In the genomic region with DNA sequence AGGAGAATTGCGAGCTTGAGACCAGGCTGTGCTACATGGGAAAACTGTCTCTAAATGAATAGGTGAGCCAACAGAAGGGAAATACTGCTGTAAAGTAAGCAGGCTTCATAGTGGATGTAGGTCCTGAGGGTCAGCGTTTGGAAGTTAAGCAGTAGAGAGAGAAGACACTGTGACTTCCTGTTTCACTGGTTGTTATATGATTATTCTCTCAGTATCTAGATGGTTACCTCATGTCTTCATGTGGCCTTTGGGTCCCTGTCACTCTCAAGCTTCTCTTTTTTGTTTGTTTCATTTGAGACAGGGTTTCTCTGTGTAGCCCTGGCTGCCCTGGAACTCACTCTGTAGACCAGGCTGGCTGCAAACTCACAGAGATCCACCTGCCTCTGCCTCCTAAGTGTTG, we compare ENCODE assay signal across 17 mouse cellular contexts. TPM values are rescaled to one million over a fixed set of nuclear protein-coding genes. Genes with fewer than 3 reads are reported as not detected.
"Had no signal": no experiment of that assay in that cellular context is flagged by ENCODE, and none has a peak within 500 bp of the region (broad histone marks: within the 10 kb centered on the region; RNA-seq: fewer than 3 reads in every experiment).

No protein-coding gene starts in this region.

- H3K9ac ChIP-seq: lung, embryonic 14.5 days; midbrain, embryonic 12.5 days; neural tube, embryonic 12.5 days; stomach, embryonic 15.5 days had no signal

- H3K4me1 ChIP-seq: midbrain, embryonic 10.5 days; midbrain, embryonic 12.5 days; neural tube, embryonic 12.5 days; stomach, embryonic 15.5 days had no signal

- H3K27me3 ChIP-seq: midbrain, embryonic 12.5 days; neural tube, embryonic 12.5 days; stomach, embryonic 15.5 days had no signal

- H3K36me3 ChIP-seq: stomach, embryonic 15.5 days had no signal

- H3K27ac ChIP-seq: midbrain, embryonic 10.5 days; midbrain, embryonic 12.5 days; neural tube, embryonic 12.5 days; stomach, embryonic 15.5 days; stomach, postnatal 0 days had no signal

- H3K9me3 ChIP-seq: midbrain, embryonic 10.5 days; midbrain, embryonic 12.5 days; neural tube, embryonic 12.5 days; stomach, embryonic 15.5 days had no signal

- H3K4me3 ChIP-seq: midbrain, embryonic 10.5 days; midbrain, embryonic 12.5 days; neural tube, embryonic 12.5 days; stomach, embryonic 15.5 days had no signal

- DNase-seq: lung, adult 18-20 months; lung, embryonic 14.5 days; lung, postnatal 10 days; lung, postnatal 4 days; midbrain, embryonic 14.5 days; right cerebral cortex, postnatal 14 days; thymus, adult 2 months; thymus, postnatal 25 days; thymus, postnatal 4 days had no signal

- H3K4me2 ChIP-seq: lung, embryonic 14.5 days; midbrain, embryonic 12.5 days; neural tube, embryonic 12.5 days; stomach, embryonic 15.5 days had no signal

RNA-seq across cellular contexts. Expression of a gene that starts 10.1 kb away (rescaled TPM):
- total RNA-seq: megakaryocyte-erythroid progenitor cell, adult 5-6 weeks had no signal
- polyA plus RNA-seq: liver, embryonic 16.5 days; spleen, adult 2 months; thymus, adult 2 months had no signal
